Mouse (Mus musculus) embryonic facial prominence, embryonic 10.5 days (tissue): ENCODE measurements around the gene Mkrn2. TPM values are rescaled to one million over a fixed set of nuclear protein-coding genes. Genes with fewer than 3 reads are reported as not detected.
A peak's percentile ranks its signal among the peaks of the same experiment; 100 is the strongest.
"Not testable (repeated sequence)": the region's sequence is repeated elsewhere in the genome, so short reads cannot be mapped to it uniquely, and the experiment has no call there.

Experiments used
- DNase-seq: peaks from one replicate; pipeline ENCODE4 v3.0.0-alpha.2; 2017; ENCODE audit warnings: low spot score
- H3K27ac ChIP-seq: fragments of 300-500 bp; sonication (generic); replicated peaks from 2 replicates; pipeline ENCODE4 v1.5.1; 2016; ENCODE audit warnings: mild to moderate bottlenecking
- H3K27me3 ChIP-seq: fragments of 300-500 bp; sonication (generic); replicated peaks from 2 replicates; pipeline ENCODE4 v1.6.1; 2016; ENCODE audit warnings: low read depth, mild to moderate bottlenecking; ENCODE audit not compliant: poor library complexity, severe bottlenecking
- H3K36me3 ChIP-seq: fragments of 300-500 bp; sonication (generic); replicated peaks from 2 replicates; pipeline ENCODE4 v1.6.1; 2016; ENCODE audit warnings: mild to moderate bottlenecking, moderate library complexity
- H3K4me1 ChIP-seq: fragments of 300-500 bp; sonication (generic); 2 replicates; pipeline ENCODE4 v1.6.1; 2016
- H3K4me3 ChIP-seq: fragments of 300-500 bp; sonication (generic); 2 replicates; pipeline ENCODE4 v1.5.1; 2016; ENCODE audit warnings: mild to moderate bottlenecking, moderate library complexity
- H3K9me3 ChIP-seq: fragments of 300-500 bp; sonication (generic); 2 replicates; pipeline ENCODE4 v1.6.1; 2016; ENCODE audit warnings: mild to moderate bottlenecking
- WGBS: fragments of 180-500 bp; shearing (Covaris S2); methylation state at CpG from one replicate; pipeline ENCODE4 v1.1.7; 2016; 5-methylcytosine and 5-hydroxymethylcytosine counted together
- polyA plus RNA-seq: library from polyadenylated mRNA; unstranded; fragments of >200 nt; fragmentation: Nextera tagmentation; extraction: Ambion mirVana; gene quantifications from 2 replicates; pipeline ENCODE4 v1.2.1, GENCODE M21; 2016

The Mkrn2 gene
- polyA plus RNA-seq, 1 experiment from 2014 or later, result 30.7 TPM

DNA sequence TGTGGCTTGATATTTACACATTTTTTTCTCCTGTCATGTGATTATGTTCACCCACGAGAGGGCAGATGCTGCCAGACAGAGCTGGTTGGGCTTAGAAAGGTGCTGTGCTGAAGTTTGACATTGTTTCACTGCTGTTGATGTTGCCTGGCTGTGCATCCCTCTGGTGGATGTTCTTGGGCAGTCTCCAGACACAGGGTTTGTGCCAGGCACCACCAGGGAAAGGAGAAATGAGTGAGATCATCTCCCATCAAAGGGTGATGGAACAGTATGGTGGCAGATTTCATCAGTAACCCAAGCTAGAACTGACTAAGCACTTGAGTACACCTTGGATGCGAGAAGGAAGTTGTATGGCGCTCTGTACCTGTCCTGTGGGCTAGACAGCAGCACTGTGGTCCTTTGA, 14.3 kb downstream of the Mkrn2 start:
- Histone ChIP-seq H3K4me3 (no peak overlapping the region), H3K36me3 (peaks cover 100% of the 10 kb centered on the region), H3K27me3 (no peaks in the 10 kb centered on the region), H3K4me1 (no peaks in the 10 kb centered on the region), H3K27ac (no peak overlapping the region), H3K9me3 (no peaks in the 10 kb centered on the region)
- 90% methylated on average over 3 of the region's 3 CpGs for whole genome bisulfite sequencing
- no peak for DNase-seq

DNA sequence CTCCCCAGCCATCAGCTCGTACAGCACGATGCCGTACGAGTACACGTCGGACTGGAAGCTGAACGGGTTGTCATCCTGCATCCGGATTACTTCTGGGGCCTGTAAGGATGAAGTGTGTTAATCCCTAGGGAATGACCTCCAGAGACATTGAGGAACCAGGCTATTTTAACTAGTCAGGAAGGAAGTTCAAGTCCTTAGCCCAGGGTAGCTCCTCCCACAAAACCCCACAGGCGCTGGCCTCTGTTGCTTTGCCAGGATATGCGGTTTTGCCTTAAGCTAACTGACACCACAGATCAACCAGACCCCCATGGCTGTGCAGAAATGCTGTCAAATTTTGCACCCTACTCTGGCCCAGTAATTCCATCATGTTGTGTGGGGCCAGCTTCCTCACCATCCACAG, 18.1 kb downstream of the Mkrn2 start:
- Histone ChIP-seq H3K27me3 (no peaks in the 10 kb centered on the region), H3K9me3 (no peaks in the 10 kb centered on the region), H3K4me1 (no peaks in the 10 kb centered on the region), H3K27ac (no peak overlapping the region), H3K4me3 (no peak overlapping the region), H3K36me3 (peaks cover 100% of the 10 kb centered on the region)
- 86% methylated on average over 10 of the region's 10 CpGs for WGBS
- DNase-seq, result no peak

DNA sequence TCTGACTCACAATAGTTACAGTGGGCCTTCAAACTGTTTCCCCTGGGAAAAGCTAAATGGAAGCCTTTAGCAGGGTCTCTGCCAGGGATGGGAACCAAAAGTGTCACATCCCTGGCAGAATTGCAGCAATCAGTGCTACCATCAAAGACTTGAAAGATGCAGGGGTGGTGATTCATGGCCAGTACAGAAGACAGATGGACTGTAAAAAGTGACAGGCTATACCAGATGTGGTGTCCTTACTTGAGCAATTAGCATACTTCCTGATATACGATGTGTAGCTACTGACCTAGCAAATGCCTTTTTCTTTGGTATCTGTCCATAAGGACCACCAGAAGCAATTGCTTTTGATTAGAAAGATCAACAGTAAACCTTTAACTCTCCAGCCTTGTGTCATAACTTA, 19.2 kb downstream of the Mkrn2 start:
- no peaks in the 10 kb centered on the region for H3K4me1 ChIP-seq
- no peak overlapping the region for H3K27ac ChIP-seq
- no peaks in the 10 kb centered on the region for H3K9me3 ChIP-seq
- no peak for DNase-seq
- no peak overlapping the region for H3K4me3 ChIP-seq
- 79% methylated on average over 1 of the region's 1 CpGs for WGBS
- no peaks in the 10 kb centered on the region for H3K27me3 ChIP-seq
- peaks cover 100% of the 10 kb centered on the region for H3K36me3 ChIP-seq

DNA sequence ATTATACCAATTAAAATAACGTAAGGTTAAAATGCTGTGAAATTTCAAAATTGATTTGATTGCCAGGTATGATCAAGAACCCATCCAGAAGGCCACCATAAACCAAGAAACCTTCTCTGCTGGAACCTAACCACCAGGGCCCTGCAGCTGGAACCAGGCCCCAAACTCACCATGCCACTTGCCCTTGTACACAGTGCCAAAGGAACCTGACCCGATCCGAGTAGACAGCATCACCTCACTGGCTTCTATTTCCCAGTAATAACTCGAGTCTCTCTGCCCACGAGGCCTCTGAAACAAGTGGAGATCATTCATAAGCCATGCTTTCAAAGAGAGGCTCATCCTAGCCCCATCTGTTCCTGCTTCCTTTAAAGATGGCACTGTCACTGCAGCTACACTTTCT, 24.4 kb downstream of the Mkrn2 start:
- WGBS, result 91% methylated on average over 5 of the region's 5 CpGs
- H3K4me1 ChIP-seq, result no peaks in the 10 kb centered on the region
- H3K36me3 ChIP-seq, result peaks cover 100% of the 10 kb centered on the region
- DNase-seq, result no peak
- H3K4me3 ChIP-seq, result no peak overlapping the region
- no peaks in the 10 kb centered on the region for H3K27me3 ChIP-seq
- no peak overlapping the region for H3K27ac ChIP-seq
- no peaks in the 10 kb centered on the region for H3K9me3 ChIP-seq

DNA sequence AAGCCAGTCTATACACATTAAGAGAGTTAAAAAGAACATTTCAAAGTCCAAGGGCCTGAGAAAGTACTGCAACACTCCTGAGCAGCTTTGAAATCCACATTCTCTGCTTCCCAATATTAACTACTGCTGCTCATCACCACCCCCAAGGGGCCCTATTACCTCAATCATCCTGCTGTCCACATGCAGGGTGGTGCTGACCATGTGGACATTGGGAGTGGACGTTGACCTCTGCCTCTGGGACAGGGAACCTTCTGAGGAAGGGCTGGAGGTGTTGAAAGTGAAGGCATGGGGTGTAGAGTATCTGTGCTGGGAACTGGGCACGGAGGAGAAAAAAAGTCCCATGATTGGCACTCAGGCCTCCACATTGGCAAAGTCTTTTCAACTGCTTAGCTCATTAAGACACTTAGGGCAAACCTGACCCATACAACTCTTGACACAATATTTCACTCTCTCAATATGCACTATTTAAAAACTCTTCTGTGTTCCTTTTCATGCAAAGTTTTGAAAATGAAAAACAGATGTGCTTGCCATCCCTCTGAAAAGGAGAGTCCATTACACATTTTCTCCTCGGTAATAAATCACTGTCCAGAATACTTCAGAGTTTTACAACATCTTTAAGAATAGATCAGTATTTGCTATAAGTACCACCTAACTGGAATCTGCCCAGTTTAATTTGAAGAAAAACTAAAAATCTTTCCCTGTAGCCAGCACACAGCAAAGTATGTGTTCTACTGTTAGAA, 29.5 kb downstream of the Mkrn2 start:
- H3K4me3 ChIP-seq, result no peak overlapping the region
- H3K4me1 ChIP-seq, result no peaks in the 10 kb centered on the region
- DNase-seq, result no peak
- peaks cover 100% of the 10 kb centered on the region for H3K36me3 ChIP-seq
- 82% methylated on average over 3 of the region's 3 CpGs for WGBS
- no peaks in the 10 kb centered on the region for H3K27me3 ChIP-seq
- H3K27ac ChIP-seq, result no peak overlapping the region
- no peaks in the 10 kb centered on the region for H3K9me3 ChIP-seq

DNA sequence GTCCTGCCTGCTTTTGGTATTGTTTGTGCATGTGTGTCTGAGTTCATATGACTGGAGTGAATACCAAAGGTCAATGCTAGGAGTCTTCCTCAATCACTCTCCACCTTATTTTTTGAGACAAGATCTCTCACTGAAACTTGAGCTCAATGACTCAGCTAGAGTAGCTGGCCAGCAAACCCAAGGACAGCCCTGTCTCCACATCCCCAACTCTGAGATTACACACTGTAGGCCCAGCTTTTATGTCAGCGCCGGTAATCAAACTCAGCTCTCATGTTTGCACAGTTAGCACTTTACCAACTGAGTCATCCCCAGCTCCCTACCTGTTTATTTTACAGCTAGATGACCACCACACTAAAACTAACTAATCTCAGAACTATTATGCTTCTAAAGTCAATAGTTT, 32.3 kb downstream of the Mkrn2 start:
- Histone ChIP-seq H3K27me3 (no peaks in the 10 kb centered on the region), H3K4me3 (no peak overlapping the region), H3K36me3 (peaks cover 99% of the 10 kb centered on the region), H3K4me1 (no peaks in the 10 kb centered on the region), H3K27ac (no peak overlapping the region), H3K9me3 (no peaks in the 10 kb centered on the region)
- DNase-seq, result no peak
- 100% methylated on average over 2 of the region's 2 CpGs for WGBS

DNA sequence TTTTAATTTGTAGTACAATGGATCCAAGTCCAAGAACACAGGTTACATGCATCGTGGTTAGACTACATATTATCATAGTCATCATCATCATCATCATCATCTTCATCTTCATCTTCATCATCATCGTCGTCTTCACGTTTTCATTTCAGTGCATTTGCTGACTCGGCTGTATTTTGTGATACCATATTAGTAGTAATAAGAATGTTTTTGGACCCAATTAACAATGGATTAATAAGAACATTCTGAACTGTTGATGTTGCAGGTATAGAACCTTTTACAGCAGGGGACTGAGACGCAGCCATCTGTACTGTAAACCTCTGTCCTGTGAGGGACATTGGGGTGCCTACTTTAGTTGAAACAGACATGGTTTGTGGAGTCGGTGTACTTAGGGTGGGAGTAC, 36.5 kb downstream of the Mkrn2 start:
- not testable (repeated sequence) for DNase-seq, H3K4me3 ChIP-seq, H3K27me3 ChIP-seq, H3K4me1 ChIP-seq, H3K9me3 ChIP-seq, H3K27ac ChIP-seq
- WGBS, result 97% methylated on average over 7 of the region's 7 CpGs
- peaks cover 94% of the 10 kb centered on the region for H3K36me3 ChIP-seq

DNA sequence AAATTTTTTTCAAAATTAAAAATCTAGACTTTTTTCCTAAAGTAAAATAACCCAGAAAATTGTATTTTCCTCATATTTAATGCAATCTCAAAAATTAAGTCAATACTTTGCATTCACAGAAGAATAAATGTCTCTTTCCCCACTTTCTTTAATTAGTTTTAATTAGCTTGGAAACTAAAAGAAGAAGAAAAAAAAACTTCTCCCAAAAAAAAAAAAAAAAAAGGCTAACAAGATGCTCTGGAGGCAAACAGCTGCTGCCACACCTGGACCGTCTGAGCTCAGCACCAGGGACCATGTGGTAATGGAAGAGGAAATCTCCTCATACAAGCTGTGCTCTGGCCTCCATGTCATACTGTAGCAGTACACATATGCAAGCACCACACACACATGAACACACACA, 41.6 kb downstream of the Mkrn2 start:
- Histone ChIP-seq H3K4me1 (0 out of 2 replicates have a peak, but pooled peaks cover 2% of the 10 kb centered on the region), H3K4me3 (no peak overlapping the region), H3K27ac (no peak overlapping the region), H3K36me3 (peaks cover 55% of the 10 kb centered on the region), H3K27me3 (no peaks in the 10 kb centered on the region), H3K9me3 (no peaks in the 10 kb centered on the region)
- 80% methylated on average over 1 of the region's 1 CpGs for WGBS
- no peak for DNase-seq

DNA sequence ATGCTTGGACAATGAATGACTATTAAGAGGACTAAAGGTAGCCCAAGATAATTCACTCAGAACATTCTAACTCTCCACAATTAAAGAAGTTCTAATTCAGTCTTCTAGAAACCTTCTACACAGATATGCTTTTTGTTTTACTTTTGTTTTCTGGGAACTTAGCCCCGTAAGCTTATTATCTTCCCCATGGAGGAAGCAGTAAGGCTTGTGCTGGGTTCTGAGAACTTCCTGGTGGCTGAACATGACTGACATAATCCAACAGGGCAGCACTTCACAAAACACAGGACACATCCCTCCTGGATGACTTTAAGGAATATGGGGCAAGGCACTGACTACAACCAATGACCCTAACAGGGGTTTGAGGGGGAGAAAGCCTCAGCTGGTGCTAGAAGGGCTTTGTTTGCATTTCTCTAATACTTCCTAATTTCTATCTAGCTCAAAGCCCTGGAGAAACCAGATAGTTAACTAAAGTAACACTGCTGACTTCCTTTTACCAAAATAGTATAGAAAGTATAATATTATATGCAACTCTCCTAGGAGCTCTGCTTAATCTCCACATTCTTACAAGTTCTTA, 48.2 kb downstream of the Mkrn2 start:
- Histone ChIP-seq H3K9me3 (no peaks in the 10 kb centered on the region), H3K27me3 (no peaks in the 10 kb centered on the region), H3K4me1 (peaks cover 31% of the 10 kb centered on the region), H3K27ac (no peak overlapping the region), H3K36me3 (peaks cover 3% of the 10 kb centered on the region), H3K4me3 (no peak overlapping the region)
- no peak for DNase-seq
- 85% methylated on average over 1 of the region's 1 CpGs for WGBS

DNA sequence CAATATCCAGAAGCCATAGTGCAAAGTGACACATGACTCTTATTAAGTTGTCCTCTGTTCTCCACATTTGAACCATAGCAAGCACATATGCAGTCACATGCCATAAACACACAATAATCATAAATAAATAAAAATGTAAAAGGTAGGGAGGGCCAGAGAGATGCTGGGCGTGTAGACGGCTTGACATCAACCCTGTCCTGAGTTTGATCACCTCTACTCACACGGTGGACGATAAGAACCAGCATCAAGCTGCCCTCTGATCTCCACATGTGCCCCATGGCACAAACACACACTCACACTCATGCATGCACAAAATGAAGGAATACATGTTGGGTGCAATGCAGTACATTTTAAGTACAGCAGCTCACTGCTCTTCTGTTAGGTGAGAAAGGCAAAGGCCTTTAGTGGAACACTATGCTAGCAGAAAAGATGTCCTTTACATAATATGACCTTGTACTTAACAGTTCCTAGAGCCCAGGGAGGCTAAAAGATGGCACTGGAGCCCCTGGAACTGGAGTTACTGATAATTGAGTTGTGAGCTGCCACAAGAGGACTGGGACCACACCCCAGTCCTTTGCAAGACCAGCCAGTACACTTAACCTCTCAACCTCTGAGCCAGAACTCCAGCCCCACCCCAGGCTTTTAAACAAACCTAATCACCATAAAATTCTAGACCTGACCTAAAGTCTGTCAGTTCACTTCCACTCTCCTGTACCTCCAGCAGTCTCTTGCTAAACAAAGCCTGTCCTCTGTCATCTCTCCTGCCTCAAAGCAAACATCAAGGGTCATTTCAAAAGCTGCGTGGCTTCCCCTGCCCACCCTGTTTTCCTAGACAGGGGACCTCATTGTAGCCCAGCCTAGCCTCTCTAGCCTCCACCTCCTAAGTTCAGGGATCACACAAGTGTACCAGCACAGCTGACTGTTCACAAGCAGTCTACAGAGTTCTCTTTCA, 49.0 kb downstream of the Mkrn2 start:
- H3K4me3 ChIP-seq, result 0 out of 2 replicates have a peak overlapping the region, but pooled peaks have one; percentile 16
- H3K27me3 ChIP-seq, result no peaks in the 10 kb centered on the region
- peak; percentile 16 for DNase-seq
- peaks cover 3% of the 10 kb centered on the region for H3K36me3 ChIP-seq
- peaks cover 31% of the 10 kb centered on the region for H3K4me1 ChIP-seq
- 54% methylated on average over 5 of the region's 5 CpGs for WGBS
- H3K27ac ChIP-seq, result 0 out of 2 replicates have a peak overlapping the region, but pooled peaks have one; percentile 60
- H3K9me3 ChIP-seq, result no peaks in the 10 kb centered on the region

DNA sequence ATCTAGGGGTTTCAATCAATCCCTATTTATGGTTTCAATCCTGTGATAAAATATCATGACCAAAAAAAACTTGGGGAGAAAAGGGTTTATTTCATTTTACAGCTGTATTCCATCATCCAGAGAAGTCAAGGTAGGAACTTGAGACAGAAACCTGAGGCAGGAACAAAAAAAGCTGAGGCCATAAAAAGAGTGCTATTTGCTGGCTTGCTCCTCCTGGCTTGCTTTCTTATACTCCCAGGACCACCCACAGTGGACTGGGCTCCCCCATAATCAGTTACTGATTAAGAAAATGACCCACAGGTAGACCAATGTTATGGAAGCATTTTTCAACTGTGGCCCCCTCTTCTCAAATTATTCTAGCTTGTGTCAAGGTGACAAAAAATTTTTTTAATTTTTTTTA, 50.0 kb downstream of the Mkrn2 start:
- H3K4me1 ChIP-seq, result peaks cover 31% of the 10 kb centered on the region
- no peaks in the 10 kb centered on the region for H3K27me3 ChIP-seq
- no peak for DNase-seq
- no peaks in the 10 kb centered on the region for H3K9me3 ChIP-seq
- H3K4me3 ChIP-seq, result no peak overlapping the region
- peaks cover 3% of the 10 kb centered on the region for H3K36me3 ChIP-seq
- no peak overlapping the region for H3K27ac ChIP-seq

DNA sequence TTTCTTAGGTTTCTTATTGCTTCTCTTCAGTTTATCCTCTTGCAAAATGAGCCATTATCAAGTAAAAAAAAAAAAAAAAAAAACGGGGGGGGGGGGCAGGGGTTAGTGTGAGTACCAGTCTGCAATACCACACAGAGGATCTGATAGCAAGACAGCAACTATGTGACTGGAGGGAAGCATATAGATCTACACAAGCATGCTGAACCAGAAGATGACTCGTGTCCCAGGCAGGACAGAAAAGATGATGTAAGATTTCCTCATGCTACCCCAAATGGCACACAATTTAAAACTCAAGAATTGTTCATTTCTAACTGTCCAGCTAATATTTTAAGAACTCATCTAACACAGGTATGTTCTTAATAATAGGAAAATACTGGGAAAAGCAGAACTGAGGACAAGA, 52.2 kb downstream of the Mkrn2 start:
- H3K4me3 ChIP-seq, result no peak overlapping the region
- H3K27ac ChIP-seq, result no peak overlapping the region
- WGBS, result 54% methylated on average over 2 of the region's 2 CpGs
- DNase-seq, result no peak
- peaks cover 34% of the 10 kb centered on the region for H3K4me1 ChIP-seq
- no peaks in the 10 kb centered on the region for H3K9me3 ChIP-seq
- peaks cover 3% of the 10 kb centered on the region for H3K36me3 ChIP-seq
- H3K27me3 ChIP-seq, result no peaks in the 10 kb centered on the region
